Mouse (Mus musculus): ENCODE results near the gene Gnaq. TPM values are rescaled to one million over a fixed set of nuclear protein-coding genes. Genes with fewer than 3 reads are reported as not detected.
"Not testable (repeated sequence)": the region's sequence is repeated elsewhere in the genome, so short reads cannot be mapped to it uniquely, and the experiment has no call there.

The Gnaq gene
- 100 to 1,000 TPM; 161 to 168 TPM for total RNA-seq (2021)

DNA sequence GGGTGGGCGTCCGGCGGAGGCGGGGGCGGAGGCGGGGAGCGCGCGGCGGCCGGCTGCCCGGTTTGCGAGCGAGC is at the start of gene Gnaq:
Gene Gnaq, plus strand, starts transcription at position 41 of the 74 bp plus-strand sequence.
- intact Hi-C loops (cut with DNase I) = loop anchor here (5.0 kb wide), 4 partner anchors 35 to 205 kb away; no protein-coding TSS in a partner anchor

DNA sequence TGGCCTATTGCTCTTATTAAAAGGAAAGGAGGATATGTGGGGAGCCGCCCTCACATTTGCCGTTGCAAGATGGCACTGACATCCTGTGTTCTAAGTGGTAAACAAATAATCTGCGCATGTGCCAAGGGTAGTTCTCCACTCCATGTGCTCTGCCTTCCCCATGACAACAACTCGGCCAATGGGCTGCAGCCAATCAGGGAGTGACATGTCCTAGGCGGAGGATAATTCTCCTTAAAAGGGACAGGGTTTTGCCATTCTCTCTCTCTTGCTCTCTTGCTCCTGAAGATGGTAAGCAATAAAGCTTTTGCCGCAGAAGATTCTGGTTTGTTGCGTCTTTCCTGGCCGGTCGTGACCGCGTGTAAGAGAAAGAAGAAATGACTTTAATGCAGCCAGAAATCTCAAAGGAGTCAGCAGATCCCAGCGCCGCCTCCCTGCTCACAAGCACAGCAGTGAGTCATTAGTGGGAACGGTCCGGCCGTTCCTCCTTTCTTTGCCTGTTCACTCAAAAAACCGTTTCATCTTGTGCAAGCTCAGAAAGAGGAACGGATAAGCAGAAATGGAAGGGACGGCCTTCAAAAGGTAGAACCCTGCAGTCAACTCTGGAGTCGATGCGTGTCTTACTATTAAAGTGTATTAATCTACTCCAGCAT is 48.5 kb upstream of the Gnaq start:
- intact Hi-C loops (cut with DNase I); DNase-seq (ENCODE audit: low spot score in 2 of 2): not testable (repeated sequence)

More for the DNA sequence above, at the start of gene Gnaq:
- no peak for DNase-seq (ENCODE audit: low spot score in 2 of 2)

DNA sequence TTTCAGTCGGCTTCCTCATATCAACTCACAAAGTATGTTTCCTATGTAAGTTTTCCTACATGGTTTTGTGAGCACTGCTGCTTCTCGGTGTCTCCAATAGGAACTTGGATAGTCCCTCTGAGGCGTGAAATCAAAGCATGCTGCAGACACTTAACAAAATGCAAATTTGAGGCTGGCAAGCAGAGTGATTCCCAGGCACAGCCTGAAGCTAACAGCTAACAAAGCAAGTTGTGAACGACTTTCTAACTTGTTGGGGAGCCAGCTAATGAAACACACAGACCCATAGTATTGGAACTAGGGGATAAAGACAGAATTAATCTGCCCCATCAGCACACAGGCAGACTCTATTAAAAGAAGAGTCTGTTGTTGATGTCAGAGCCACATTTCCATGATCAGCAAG is 47.4 kb upstream of the Gnaq start:
- intact Hi-C loops (cut with DNase I) = no loop called here
- DNase-seq (ENCODE audit: low spot score in 2 of 2) = no peak

DNA sequence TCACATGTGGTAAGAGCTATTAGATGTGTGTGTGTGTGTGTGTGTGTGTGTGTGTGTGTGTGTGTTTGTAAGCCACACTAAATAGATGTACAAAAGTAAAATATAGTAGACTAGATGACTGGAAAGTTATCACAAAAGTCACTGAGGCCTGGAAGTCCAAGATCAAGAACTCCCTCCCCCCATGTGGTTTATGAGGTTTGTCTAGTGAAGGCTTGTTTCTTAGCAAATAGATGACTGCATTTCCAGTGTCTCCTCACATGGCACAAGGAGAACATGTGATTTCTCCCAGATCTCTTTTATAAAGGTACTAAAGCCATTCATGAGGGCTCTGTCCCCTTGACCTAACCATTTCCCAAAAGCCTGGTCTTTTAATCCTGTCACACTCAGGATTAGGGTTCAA is 46.5 kb upstream of the Gnaq start:
- DNase-seq (ENCODE audit: low spot score in 2 of 2) = no peak
- intact Hi-C loops (cut with DNase I) = no loop called here

DNA sequence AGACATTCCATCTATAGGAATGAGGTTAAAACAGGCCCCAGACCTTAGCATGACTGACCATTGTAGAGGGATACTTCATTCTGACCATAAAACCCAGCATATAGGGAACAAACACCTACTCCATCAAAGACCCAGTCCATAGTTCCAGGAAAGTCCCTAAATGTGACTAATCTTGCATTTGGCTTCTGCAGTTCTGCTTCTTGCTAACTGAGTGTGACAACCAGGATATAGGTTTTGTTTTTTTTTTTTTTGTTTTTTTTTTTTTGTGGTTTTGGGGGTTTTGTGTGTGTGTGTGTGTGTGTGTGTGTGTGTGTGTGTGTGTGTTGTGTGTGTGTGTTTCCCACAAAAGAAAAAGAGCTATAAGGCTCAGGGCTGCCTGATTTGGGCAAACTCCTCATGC is 46.0 kb upstream of the Gnaq start:
- intact Hi-C loops (cut with DNase I) = no loop called here

DNA sequence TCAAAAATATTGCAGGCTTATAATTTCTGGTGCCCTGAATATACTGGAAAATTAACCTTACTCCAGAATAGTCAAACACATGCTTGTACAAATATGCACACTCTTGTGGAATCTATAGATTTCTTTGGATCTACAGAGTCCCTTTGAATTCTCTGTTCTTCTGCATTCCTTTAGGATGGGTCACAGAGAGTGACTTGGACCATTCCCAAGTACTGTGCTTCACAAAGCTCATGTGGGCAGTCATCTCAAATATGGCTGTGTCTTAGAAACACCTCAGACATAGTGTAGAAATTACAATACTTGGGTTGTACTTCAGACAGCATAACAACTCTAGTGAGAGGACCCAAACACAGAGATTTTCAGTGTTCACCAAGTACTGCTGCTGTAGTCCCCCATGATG is 45.2 kb upstream of the Gnaq start:
- no peak for DNase-seq (ENCODE audit: low spot score in 2 of 2)
- intact Hi-C loops (cut with DNase I) = no loop called here

More for the DNA sequence above, 46.0 kb upstream of the Gnaq start:
- no peak for DNase-seq (ENCODE audit: low spot score in 2 of 2)

DNA sequence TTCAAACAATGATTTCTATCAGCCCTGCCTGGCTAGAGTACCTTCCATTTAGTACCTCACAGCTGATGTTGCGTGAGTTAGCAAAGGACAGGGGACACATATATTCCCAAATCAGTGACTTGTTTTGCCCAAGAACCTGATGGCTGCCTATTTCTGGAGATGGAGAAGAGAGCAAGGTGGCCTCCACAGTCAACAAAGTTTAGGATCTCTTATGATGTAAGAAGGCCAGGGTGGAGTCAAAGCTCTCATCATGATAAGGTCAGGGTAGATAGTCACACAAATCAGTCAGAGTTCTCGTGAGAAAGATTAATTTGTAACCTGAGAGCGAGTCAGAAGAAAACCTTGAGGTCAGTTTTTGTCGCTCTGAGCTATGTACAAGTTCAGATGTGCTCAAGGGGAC is 39.0 kb upstream of the Gnaq start:
- intact Hi-C loops (cut with DNase I) = no loop called here
- DNase-seq (ENCODE audit: low spot score in 2 of 2) = no peak

DNA sequence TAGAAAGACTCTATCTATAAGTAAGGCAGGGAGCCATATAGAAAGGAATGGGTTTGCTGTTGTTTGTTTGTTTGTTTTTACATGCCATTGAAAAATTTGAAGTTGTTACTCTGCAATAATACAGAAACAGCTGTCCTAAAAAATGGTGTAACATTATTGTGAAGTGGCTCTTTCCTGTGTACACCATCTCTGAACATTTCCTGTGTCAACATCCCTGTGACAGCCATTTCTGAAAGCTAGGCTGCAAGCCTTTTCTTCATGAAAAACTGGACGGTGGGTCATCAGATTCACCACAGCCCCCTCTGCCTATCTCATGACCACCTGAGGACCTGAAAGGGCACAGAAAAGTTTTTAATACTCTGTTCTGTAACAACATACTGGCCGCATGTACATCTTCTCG is 22.7 kb upstream of the Gnaq start:
- DNase-seq (ENCODE audit: low spot score in 2 of 2) = no peak
- intact Hi-C loops (cut with DNase I) = no loop called here

DNA sequence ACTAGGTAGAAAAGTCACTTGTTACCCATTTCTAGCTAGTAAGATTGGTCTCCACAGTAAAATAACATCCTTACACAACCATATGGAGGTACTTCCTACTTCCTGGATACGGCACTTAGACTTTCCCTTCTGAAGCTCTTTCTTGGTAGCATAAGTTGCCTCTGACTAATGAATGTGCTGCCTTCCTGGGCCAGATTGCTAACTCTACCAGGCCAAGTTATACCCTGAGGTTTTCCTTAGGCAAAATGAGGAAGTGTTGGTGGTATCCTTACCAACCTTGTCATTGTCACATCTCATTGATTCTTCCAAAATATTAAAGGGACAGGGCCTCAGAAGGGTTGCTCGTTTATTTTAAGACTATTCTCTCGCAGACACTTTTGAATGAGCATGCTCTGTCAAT is 22.0 kb upstream of the Gnaq start:
- no peak for DNase-seq (ENCODE audit: low spot score in 2 of 2)
- intact Hi-C loops (cut with DNase I) = no loop called here

DNA sequence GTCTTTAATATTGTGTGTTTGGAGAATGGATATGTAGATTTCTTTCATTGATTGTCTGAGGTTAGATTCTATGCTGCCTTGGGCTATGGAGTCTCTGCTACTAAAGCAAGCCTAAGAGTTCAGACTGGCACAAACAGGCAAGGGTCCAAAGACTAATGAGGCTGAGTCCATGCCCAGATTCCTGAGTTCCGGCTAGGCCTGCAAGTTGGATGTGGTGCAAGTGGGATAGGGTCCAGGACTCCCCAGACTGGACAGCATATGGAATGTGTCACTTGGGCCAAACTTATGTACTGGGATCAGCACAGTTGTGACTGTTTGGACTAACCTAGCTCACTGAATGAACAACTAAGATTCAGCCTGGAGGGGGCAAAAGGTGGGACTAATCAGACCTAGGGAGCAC is 19.3 kb upstream of the Gnaq start:
- DNase-seq (ENCODE audit: low spot score in 2 of 2) = no peak
- intact Hi-C loops (cut with DNase I) = no loop called here

DNA sequence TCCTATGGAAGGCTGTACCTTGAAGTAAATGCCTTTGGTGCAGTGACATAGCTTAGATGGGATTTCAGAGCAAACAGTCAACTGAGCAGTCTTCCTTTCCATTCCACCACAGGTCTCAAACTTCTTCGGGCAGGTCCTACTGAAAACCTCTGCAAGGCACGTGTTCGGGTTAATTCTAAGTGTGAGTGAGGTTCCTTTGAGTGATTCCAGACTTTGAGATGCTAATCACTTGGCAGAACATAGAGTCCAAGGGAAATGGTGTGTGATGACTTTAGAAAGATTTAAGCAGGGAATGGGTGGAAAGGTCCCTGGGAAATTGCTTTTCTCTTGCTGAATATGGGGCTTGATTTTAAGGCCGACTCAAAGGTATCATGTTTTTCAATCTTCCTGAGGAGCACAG is 14.2 kb upstream of the Gnaq start:
- intact Hi-C loops (cut with DNase I) = no loop called here
- DNase-seq (ENCODE audit: low spot score in 2 of 2) = no peak

DNA sequence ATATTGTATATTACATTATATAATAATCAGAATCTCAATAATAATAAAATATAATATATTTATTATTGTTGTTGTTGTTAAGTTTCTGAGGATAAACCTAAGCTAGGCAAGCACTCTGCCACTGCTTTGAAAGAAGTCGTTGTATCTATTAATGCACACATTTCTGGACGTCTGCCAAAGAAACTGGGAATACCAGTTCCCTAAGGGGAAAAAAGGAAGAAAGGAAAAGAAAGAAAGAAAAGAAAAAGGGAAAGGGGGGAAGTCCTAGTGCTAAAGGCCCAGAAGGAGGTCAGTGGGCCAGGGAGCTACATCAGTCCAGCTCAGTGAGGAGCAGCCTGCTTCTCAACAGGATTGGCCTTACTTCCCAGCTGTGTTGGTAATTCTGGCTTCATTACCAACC is 11.3 kb upstream of the Gnaq start:
- intact Hi-C loops (cut with DNase I) = no loop called here
- DNase-seq (ENCODE audit: low spot score in 2 of 2) = no peak

DNA sequence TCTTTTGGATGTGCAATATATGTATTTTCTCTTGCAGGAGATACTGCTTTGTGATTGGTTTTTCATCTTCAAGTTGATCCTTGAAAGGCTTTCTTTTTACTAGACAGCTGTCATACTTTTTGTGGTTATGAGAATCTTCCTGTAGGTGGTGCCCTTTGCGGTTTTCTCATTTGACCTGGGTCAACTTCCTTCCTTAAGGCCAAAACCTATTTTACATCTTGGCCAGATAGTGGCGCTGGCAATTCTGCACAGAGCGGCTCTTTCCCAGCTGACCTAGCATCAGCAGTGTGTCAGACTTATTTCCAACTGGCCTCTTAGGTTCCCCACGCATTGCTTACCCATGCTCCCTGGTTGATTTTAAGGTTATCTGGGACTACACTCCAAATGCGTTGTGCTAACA is 3.9 kb upstream of the Gnaq start:
- intact Hi-C loops (cut with DNase I) = no loop called here
- no peak for DNase-seq (ENCODE audit: low spot score in 2 of 2)

DNA sequence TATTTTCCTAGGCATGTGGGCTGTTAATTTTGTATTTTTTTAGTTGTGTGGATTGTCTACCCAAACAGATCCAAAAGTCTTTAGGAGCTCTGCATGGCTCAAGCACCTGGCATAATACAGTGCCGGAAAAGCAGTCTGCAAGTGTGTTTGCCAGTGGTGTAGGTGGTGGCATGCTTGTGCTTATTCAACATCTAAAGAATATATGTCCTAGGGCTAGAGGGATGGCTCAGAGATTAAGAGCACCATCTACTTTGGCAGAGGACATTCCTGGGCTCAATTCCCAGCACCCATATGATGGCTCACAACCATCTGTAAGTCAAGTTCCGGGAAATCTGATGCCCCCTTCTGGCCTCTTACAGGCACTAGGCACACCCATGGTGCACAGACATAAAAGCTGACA is 3.5 kb upstream of the Gnaq start:
- intact Hi-C loops (cut with DNase I) = no loop called here
- DNase-seq (ENCODE audit: low spot score in 2 of 2) = no peak

DNA sequence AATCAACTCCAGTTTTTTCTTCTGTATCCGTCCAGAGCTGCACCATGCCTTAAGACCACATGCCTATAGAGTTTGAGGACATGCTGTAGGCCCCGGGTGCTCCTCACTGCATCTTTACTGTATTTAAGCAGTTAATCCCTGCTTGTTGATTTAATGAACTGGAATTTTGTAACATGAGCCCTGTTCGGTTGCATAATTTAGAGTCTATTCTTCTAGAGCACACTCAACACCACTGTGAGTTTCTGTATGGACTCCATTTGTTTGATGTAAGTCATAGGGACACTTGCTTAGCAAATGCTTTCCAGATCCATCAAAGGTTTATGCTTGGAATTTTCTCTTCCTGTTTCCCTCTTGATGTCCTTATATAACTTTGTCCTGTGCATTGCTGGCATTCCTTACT is 2.2 kb upstream of the Gnaq start:
- DNase-seq (ENCODE audit: low spot score in 2 of 2) = no peak
- intact Hi-C loops (cut with DNase I) = loop anchor here (5.0 kb wide), 4 partner anchors 37 to 207 kb away; no protein-coding TSS in a partner anchor

DNA sequence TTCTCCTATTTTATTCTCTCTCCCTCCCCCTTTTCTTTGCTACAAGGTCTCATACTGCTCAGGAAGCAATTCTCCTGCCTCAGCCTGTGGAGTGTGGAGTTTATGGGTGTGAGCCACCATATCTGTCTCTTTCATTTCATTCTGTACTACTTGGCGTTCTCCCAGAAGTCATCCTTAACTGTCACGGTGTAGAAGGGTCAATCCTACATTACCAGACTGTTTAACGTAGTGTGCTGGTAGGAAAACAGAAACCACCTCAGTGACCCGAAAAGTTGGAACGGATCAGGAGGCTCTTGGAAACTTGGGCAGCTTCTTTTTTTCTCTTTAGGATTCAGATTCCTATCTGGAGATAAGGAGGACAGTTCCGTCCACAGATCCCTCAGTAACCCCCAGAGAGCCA is 800 bp upstream of the Gnaq start:
- no peak for DNase-seq (ENCODE audit: low spot score in 2 of 2)
- intact Hi-C loops (cut with DNase I) = loop anchor here (5.0 kb wide), 4 partner anchors 35 to 205 kb away; no protein-coding TSS in a partner anchor

DNA sequence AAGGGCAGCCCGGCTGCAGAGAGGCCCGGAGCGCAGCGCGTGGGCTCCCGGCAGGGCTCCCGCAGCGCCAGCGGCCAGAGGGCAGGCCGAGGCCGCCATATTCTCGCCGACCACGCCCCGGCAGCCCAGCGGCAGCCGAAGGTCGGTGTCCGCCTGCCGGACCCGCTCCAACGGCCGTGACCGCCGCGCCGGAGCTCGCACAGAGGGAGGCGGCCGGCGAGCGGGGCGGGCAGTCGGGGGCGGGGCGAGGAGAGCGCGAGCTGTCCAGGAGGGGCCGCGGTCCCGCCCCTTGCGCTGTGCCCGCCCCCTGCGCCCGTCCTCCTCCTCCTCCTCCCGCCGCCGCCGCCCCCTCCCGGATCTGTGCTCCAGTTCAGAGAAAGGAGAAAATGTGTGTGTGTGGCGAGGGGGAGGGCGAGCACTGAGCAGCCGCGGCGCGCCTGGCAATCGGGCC is 266 bp upstream of the Gnaq start:
- intact Hi-C loops (cut with DNase I) = loop anchor here (5.0 kb wide), 4 partner anchors 35 to 205 kb away; no protein-coding TSS in a partner anchor
- peak; percentile 85 to 90 for DNase-seq (ENCODE audit: low spot score in 2 of 2)

DNA sequence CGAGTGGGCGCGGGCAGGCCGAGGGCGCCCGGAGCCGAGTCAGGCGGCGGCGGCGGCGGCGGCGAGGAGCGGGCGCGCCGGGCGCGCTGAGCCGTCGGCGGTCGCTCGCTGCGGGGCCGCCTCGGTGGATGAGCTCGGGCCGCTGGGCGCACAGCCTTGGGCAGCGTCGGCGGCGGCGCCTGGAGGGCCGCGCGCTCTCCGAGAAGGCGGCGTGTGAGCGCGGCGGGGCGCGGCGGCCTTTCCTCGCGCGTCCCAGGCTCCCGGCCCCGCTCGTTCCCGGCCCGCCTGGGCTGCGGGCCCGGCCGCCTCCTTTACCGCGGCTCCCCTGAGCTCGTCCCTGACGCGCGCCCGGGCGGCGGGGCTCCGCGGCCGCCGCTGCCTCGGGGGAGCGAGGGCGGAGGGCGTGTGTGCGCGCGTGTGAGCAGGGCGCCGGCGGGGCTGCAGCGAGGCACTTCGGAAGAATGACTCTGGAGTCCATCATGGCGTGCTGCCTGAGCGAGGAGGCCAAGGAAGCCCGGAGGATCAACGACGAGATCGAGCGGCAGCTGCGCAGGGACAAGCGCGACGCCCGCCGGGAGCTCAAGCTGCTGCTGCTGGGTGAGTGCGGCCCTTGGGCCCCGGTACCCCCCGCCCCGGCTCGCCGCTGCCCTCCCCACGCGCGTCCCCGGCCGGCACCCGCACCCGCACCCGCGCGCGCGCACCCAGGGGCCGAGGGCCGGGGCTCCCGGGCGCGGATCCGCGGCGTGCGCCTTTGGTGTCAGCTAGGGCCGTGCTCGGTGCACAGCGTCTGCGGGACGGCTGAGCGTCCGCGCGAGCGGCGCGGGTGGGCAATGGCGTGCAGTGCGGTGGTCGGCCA is 462 bp downstream of the Gnaq start:
- intact Hi-C loops (cut with DNase I) = loop anchor here (1.0 to 5.0 kb wide), 5 partner anchors 34 to 204 kb away; no protein-coding TSS in a partner anchor

DNA sequence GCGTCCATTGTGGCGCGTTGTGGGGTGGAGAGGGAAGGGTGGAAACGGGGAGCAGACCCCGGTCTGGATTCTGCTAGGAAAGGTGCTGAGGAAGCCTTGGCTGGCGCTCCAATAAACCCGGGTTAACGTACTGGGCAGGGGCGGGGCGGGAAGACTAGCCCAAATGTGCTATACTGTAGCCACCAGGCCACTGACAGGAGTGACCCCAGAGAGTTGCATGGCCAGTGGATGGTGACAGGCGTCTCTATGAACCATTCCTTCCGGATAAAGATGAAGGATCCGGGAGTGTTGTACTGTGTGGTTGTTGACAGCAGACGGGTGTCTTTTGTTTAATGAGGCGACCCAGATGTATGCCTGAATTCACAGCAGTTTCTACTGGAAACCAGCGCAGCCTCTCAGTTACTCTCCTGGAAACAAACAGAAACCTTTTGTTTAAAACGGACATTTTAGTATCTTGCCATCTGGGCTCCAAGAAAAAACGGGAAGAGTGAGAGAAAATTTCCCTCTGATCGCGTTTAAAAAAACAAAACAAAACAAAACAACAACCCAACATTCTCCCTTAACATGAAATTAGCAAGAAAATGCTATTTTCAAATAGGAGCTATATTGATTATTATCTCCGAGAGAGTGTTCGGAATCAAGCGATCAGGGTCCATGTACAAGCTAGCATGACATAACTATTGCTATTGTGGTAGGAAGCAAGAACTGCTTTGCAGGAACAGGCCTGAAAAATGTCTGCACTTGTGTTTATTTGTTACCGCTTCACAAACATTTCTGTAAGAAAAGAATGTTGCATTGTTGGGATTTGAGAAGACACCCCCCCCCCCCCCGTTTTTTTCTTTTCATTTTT is 1.3 kb downstream of the Gnaq start:
- intact Hi-C loops (cut with DNase I) = loop anchor here (1.0 to 5.0 kb wide), 5 partner anchors 33 to 203 kb away; no protein-coding TSS in a partner anchor
- no peak for DNase-seq (ENCODE audit: low spot score in 2 of 2)

More for the DNA sequence above, 462 bp downstream of the Gnaq start:
- peak; percentile 67 to 79 for DNase-seq (ENCODE audit: low spot score in 2 of 2)

DNA sequence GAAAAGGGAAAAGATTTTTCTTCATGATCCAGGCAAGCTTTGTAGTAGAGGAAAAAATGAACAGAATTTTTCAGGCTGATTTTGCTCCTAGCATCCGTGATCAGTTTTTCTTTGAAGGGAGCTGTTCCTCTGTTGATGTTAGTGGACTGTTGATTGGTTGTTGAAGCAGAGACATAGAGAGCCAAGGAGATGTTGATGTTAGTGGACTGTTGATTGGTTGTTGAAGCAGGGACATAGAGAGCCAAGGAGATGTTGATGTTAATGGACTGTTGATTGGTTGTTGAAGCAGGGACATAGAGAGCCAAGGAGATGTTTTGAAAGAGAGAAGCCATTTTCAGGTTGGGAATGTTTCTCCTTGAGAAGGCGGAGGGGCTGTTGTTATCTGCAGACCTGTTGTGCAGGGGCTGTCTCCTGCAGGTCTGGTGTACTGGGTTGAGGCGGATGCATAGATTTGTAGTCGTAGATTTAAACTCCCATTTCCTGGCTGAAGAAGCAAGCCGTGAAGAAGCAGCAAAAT is 5.5 kb downstream of the Gnaq start:
- intact Hi-C loops (cut with DNase I) = loop anchor here (5.0 kb wide), 1 partner anchor 189 kb away; no protein-coding TSS in a partner anchor

More for the DNA sequence above, 5.5 kb downstream of the Gnaq start:
- DNase-seq (ENCODE audit: low spot score in 2 of 2) = no peak

Data from left cerebral cortex, postnatal 36 days (tissue).